ENCODE assay signal across 8 mouse cellular contexts in the genomic region with DNA sequence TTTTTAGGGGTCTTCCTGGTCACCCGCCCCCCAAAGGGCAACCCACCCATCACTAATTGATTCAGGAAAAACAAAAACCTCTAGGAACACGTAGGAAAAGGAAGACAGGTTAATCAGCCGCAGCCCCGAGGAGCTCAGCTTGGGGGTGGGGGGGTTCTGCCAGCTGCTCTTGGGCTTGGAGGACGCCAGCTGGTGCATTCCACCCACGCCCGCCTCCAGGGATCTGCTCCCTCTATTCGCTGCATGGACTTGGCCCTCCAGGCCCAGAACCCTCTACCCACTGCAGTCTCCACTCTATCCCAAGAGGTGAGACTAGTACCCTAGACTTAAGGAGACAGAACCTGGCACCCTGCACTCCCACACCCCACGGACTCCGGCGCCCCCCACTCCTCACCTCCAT. TPM values are rescaled to one million over a fixed set of nuclear protein-coding genes. Genes with fewer than 3 reads are reported as not detected.
DNase-seq lines count a peak whose midpoint lies in the region; ATAC-seq and TF ChIP-seq lines count a peak whose summit lies in the region.

No protein-coding gene starts in this region.

- H3K36me3 ChIP-seq in midbrain, embryonic 12.5 days, result no peaks in the 10 kb centered on the region
- H3K36me3 ChIP-seq in midbrain, postnatal 0 days (ENCODE audit: insufficient read depth, low read length), result peaks cover 4% of the 10 kb centered on the region

- peak; percentile 44 for ATAC-seq in midbrain, embryonic 12.5 days (ENCODE audit: low FRiP score, low read depth)
- ATAC-seq in midbrain, postnatal 0 days (ENCODE audit: low FRiP score), result no peak

- peaks cover 35% of the 10 kb centered on the region for H3K4me1 ChIP-seq in midbrain, embryonic 12.5 days
- peaks cover 2% of the 10 kb centered on the region; the same call in 1 of the 2 replicates for H3K4me1 ChIP-seq in midbrain, postnatal 0 days (ENCODE audit: insufficient read depth, low read length)

- H3K4me3 ChIP-seq in midbrain, embryonic 12.5 days, result no peak overlapping the region
- H3K4me3 ChIP-seq in midbrain, postnatal 0 days (ENCODE audit: low read depth, low read length), result no peak overlapping the region

- DNase-seq in midbrain, postnatal 0 days (ENCODE audit: low spot score), result no peak
- peak; percentile 55 to 64 for DNase-seq in frontal cortex, postnatal 25 days (ENCODE audit: low spot score in 2 of 2)
- DNase-seq in left cerebral cortex, postnatal 25 days (ENCODE audit: low spot score in 2 of 2), result peak; percentile 78 to 88
- peak; percentile 78 to 84 for DNase-seq in right cerebral cortex, postnatal 36 days (ENCODE audit: low spot score in 2 of 2)
- no peak for DNase-seq in adrenal gland, postnatal 4 days (ENCODE audit: low spot score in 2 of 2)
- no peak for DNase-seq in c-Kit-positive CD71-positive TER-119-positive erythroid progenitor cells, embryonic 14.5 days (ENCODE audit: low spot score)
- DNase-seq in spleen, postnatal 10 days (ENCODE audit: low spot score in 2 of 2), result no peak

- H3K27ac ChIP-seq in midbrain, embryonic 12.5 days (replicated peaks), result peak overlapping the region; percentile 44; the same call in 1 of the 2 replicates
- no peak overlapping the region for H3K27ac ChIP-seq in midbrain, postnatal 0 days (ENCODE audit: low read depth, low read length)

- no peaks in the 10 kb centered on the region for H3K9me3 ChIP-seq in midbrain, embryonic 12.5 days
- H3K9me3 ChIP-seq in midbrain, postnatal 0 days (ENCODE audit: low read length), result no peaks in the 10 kb centered on the region

- TF ChIP-seq CTCF in midbrain, postnatal 0 days (IDR thresholded peaks at IDR 0.05), result no peak

- peak overlapping the region; percentile 36 for H3K4me2 ChIP-seq in midbrain, embryonic 12.5 days (replicated peaks)
- no peak overlapping the region for H3K4me2 ChIP-seq in midbrain, postnatal 0 days (ENCODE audit: low read depth, low read length, poor library complexity, severe bottlenecking)

- WGBS in midbrain, embryonic 12.5 days, result 8% methylated on average over 10 of the region's 11 CpGs
- WGBS in midbrain, postnatal 0 days, result 20% methylated on average over 10 of the region's 11 CpGs

- intact Hi-C loops in left cerebral cortex, postnatal 25 days (cut with DNase I), result no loop called here

- peaks cover 66% of the 10 kb centered on the region for H3K27me3 ChIP-seq in midbrain, embryonic 12.5 days
- H3K27me3 ChIP-seq in midbrain, postnatal 0 days (ENCODE audit: insufficient read depth, low read length), result peaks cover 16% of the 10 kb centered on the region; the same call in 1 of the 2 replicates

- peak overlapping the region; percentile 4; the same call in 1 of the 2 replicates for H3K9ac ChIP-seq in midbrain, embryonic 12.5 days (replicated peaks)
- H3K9ac ChIP-seq in midbrain, postnatal 0 days (replicated peaks; ENCODE audit: low read length, poor library complexity, severe bottlenecking), result no peak overlapping the region

RNA-seq across cellular contexts. Expression of a gene that starts 12.0 kb away (rescaled TPM):
- polyA plus RNA-seq in midbrain, embryonic 12.5 days (2016; fragmentation: Nextera tagmentation; extraction: Ambion mirVana), result 2.3 and 2.6 TPM in 2 replicates
- total RNA-seq in midbrain, postnatal 0 days (2014; rRNA removed), result 17.2 and 25.4 TPM in 2 replicates
- polyA plus RNA-seq in midbrain, postnatal 0 days (2015; fragmentation: Nextera tagmentation; extraction: Ambion mirVana), result 6.2 and 6.6 TPM in 2 replicates
- total RNA-seq in left cerebral cortex, postnatal 25 days (2021), result 10 to 100 TPM; 85.1 to 94.3 TPM
- total RNA-seq in adrenal gland, postnatal 4 days (2021), result 1 to 10 TPM; 7.6 to 9.9 TPM

RNA-seq across cellular contexts. Expression of a gene that starts 30.3 kb away (rescaled TPM):
- 0.45 and 0.60 TPM in 2 replicates for polyA plus RNA-seq in midbrain, embryonic 12.5 days (2016; fragmentation: Nextera tagmentation; extraction: Ambion mirVana)
- not detected in 2 replicates for total RNA-seq in midbrain, postnatal 0 days (2014; rRNA removed)
- polyA plus RNA-seq in midbrain, postnatal 0 days (2015; fragmentation: Nextera tagmentation; extraction: Ambion mirVana), result 0.79 and 0.82 TPM in 2 replicates
- under 1 TPM in 1 of 2 experiments, not detected in 1; 0.21 TPM for total RNA-seq in left cerebral cortex, postnatal 25 days (2021)
- 10 to 100 TPM in 1 of 2 experiments, 1 to 10 TPM in 1; 2.5 to 18.3 TPM for total RNA-seq in adrenal gland, postnatal 4 days (2021)

RNA-seq across cellular contexts. Expression of a gene that starts 48.7 kb away (rescaled TPM):
- 78.2 and 80.3 TPM in 2 replicates for polyA plus RNA-seq in midbrain, embryonic 12.5 days (2016; fragmentation: Nextera tagmentation; extraction: Ambion mirVana)
- total RNA-seq in midbrain, postnatal 0 days (2014; rRNA removed), result 46.8 and 47.7 TPM in 2 replicates
- 41.2 and 48.0 TPM in 2 replicates for polyA plus RNA-seq in midbrain, postnatal 0 days (2015; fragmentation: Nextera tagmentation; extraction: Ambion mirVana)
- total RNA-seq in left cerebral cortex, postnatal 25 days (2021), result 10 to 100 TPM; 64.6 to 68.6 TPM
- total RNA-seq in adrenal gland, postnatal 4 days (2021), result 100 to 1,000 TPM; 128 to 129 TPM

RNA-seq across cellular contexts. Expression of a gene that starts 53.8 kb away (rescaled TPM):
- 94.1 and 96.0 TPM in 2 replicates for polyA plus RNA-seq in midbrain, embryonic 12.5 days (2016; fragmentation: Nextera tagmentation; extraction: Ambion mirVana)
- 12.9 and 17.5 TPM in 2 replicates for total RNA-seq in midbrain, postnatal 0 days (2014; rRNA removed)
- polyA plus RNA-seq in midbrain, postnatal 0 days (2015; fragmentation: Nextera tagmentation; extraction: Ambion mirVana), result 8.8 and 9.6 TPM in 2 replicates
- total RNA-seq in left cerebral cortex, postnatal 25 days (2021), result 1 to 10 TPM; 5.7 to 6.0 TPM
- 10 to 100 TPM; 41.4 to 49.3 TPM for total RNA-seq in adrenal gland, postnatal 4 days (2021)

Comparison
In these comparisons a context has a peak if more than half of its experiments do, and no peak if none do; other contexts are left out.
1. DNase-seq: peak in frontal cortex, postnatal 25 days (2 of 2), left cerebral cortex, postnatal 25 days (2 of 2) and right cerebral cortex, postnatal 36 days (2 of 2); none in midbrain, postnatal 0 days (single experiment), adrenal gland, postnatal 4 days (0 of 2), c-Kit-positive CD71-positive TER-119-positive erythroid progenitor cells, embryonic 14.5 days (single experiment) and spleen, postnatal 10 days (0 of 2).